Mouse (Mus musculus) bone marrow macrophage, adult 2 months (primary cell): ENCODE data around the gene Apeh.

ENCODE experiments used
- CTCF ChIP-seq: IDR thresholded peaks from 2 replicates; pipeline ENCODE4 v1.5.1; 2012; ENCODE audit warnings: low read depth, mild to moderate bottlenecking, low read length, moderate library complexity
- POLR2A ChIP-seq: IDR thresholded peaks from 2 replicates; pipeline ENCODE4 v1.6.1; 2012; ENCODE audit warnings: mild to moderate bottlenecking, low read depth, low read length, borderline replicate concordance

DNA sequence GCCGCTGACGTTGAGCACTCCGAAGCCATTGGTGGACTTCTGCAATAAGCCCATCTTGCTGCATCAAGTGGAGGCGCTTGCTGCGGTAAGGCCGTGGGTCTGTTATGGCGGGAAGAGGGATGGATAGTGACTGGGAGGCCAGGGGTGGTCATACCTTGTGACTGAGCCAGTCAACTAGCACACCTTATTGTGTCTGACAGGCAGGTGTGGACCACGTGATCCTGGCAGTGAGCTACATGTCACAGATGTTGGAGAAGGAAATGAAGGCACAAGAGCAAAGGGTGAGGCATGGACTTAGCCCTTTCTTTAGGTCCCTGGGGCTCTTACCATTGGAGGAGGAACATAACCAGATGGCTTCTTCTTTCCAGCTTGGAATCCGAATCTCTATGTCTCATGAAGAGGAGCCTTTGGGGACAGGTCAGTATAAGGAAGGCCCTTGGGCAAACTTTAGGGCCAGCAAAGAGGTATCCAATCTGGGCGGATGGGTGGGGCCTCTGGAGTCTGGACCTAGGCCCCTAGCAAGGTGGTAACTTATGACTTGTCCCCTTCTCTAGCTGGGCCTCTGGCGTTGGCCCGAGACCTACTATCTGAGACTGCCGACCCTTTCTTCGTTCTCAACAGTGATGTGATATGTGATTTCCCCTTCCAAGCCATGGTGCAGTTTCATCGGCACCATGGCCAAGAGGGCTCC, 44.7 kb downstream of the Apeh start:
- TF ChIP-seq POLR2A (no peak), CTCF (no peak)
